Mouse (Mus musculus): ENCODE data around the gene Fam20c.

DNA sequence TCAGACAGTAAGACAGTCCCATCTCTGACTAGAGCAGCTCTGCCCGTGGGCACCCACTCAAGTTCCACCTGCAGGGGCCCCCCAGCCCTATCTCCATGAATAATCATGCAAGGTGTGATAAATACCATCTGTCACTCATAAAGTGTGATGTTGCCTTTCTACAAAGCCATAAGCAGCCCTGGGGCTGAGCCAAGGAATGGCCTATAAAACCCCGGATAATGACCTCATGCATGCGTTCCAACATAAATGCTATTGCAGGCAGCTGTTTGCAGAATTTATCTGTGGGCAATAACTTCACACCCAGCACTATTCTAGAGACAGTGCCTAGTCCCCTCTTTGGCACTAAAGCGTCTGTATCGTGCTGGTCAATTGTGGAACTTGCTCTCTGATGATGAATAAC is 12.0 kb upstream of the Fam20c start:
- TF ChIP-seq EP300 (IDR thresholded peaks at IDR 0.05; ENCODE audit: low read depth) (no peak), CTCF (IDR thresholded peaks at IDR 0.05; ENCODE audit: low read depth) (no peak)

Measured in heart, postnatal 0 days (tissue).